Mouse (Mus musculus): ENCODE data around the gene Rassf7. TPM values are rescaled to one million over a fixed set of nuclear protein-coding genes. Genes with fewer than 3 reads are reported as not detected.
A peak's percentile ranks its signal among the peaks of the same experiment; 100 is the strongest.

Rassf7 gene
- polyA plus RNA-seq, 1 experiment from 2014 or later = 63.7 TPM

DNA sequence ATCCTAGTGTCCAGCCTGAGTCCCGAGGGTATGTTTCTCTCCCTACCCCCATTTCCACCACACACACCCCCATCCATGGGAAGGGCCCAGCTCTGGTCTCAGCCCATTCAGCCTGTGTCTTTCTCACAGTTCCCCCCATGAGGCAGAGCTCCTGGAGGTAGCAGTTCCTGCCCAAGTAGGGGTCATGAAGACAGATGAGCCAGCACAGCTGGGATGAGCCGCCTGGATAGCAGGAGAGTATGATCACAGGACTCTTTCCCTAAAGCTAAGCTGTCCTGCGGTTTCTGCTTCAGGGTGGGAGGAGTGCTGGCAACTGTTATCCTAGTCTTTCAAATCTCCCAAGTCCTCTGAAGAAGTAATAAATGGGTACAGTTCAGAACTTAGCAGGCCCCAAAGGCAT, 2.5 kb downstream of the Rassf7 start:
- peak overlapping the region; percentile 71 for H3K4me3 ChIP-seq (replicated peaks)
- peak overlapping the region; percentile 92 for H3K4me2 ChIP-seq (replicated peaks)
- ATAC-seq = no peak
- peak overlapping the region; percentile 27; the same call in 1 of the 2 replicates for H3K27ac ChIP-seq
- no peaks in the 10 kb centered on the region for H3K9me3 ChIP-seq
- H3K4me1 ChIP-seq (replicated peaks) = peaks cover 69% of the 10 kb centered on the region
- H3K27me3 ChIP-seq (replicated peaks) = no peaks in the 10 kb centered on the region
- 64% methylated on average over 3 of the region's 3 CpGs for WGBS
- H3K36me3 ChIP-seq = peaks cover 4% of the 10 kb centered on the region; the same call in 1 of the 2 replicates
- peak overlapping the region; percentile 34; the same call in 1 of the 2 replicates for H3K9ac ChIP-seq

DNA sequence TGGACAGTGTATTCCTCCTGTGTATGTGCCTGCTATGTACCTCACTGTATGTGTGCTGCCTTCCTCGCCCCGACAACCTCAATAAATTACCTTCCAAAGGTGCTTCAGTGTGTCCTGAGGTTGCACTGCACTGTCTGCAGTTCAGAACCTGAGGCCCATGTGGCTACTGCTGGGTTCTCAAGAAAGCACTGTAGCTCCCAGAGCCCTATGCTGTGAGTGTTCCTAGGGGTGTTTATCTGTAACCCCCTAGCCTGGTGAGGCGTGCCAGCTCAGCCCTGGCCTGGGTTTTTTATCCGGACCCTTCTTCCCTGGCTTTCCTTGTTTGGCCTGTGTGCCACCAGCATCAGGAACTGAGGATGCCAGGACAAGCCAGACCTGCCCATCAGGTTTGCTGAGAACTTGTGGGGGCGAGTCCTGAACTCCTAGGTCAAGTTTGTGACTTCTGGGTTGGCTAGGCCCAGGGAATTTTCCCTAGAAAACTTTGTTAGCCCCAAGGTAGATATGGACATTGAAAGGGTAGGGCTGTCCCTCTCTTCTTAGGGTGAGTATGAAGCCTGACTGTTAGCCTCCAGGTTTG, 3.0 kb downstream of the Rassf7 start:
- Histone ChIP-seq H3K36me3 (peaks cover 4% of the 10 kb centered on the region; the same call in 1 of the 2 replicates), H3K4me2 (replicated peaks) (peak overlapping the region; percentile 92), H3K9me3 (no peaks in the 10 kb centered on the region), H3K9ac (peak overlapping the region; percentile 26; the same call in 1 of the 2 replicates), H3K4me3 (replicated peaks) (peak overlapping the region; percentile 71), H3K27me3 (replicated peaks) (no peaks in the 10 kb centered on the region), H3K27ac (peak overlapping the region; percentile 27; the same call in 1 of the 2 replicates), H3K4me1 (replicated peaks) (peaks cover 66% of the 10 kb centered on the region)
- WGBS = 68% methylated on average over 5 of the region's 5 CpGs
- ATAC-seq = no peak

GRCm38 (mm10) chr7:141219558-141220099, 4.0 kb downstream of the Rassf7 start:
- H3K36me3 ChIP-seq = peaks cover 4% of the 10 kb centered on the region; the same call in 1 of the 2 replicates
- H3K27ac ChIP-seq = no peak overlapping the region
- H3K4me3 ChIP-seq (replicated peaks) = no peak overlapping the region
- peak overlapping the region; percentile 2; the same call in 1 of the 2 replicates for H3K9ac ChIP-seq
- no peaks in the 10 kb centered on the region for H3K27me3 ChIP-seq (replicated peaks)
- H3K4me2 ChIP-seq (replicated peaks) = peak overlapping the region; percentile 83
- ATAC-seq = no peak
- H3K9me3 ChIP-seq = no peaks in the 10 kb centered on the region
- H3K4me1 ChIP-seq (replicated peaks) = peaks cover 62% of the 10 kb centered on the region
- WGBS = 94% methylated on average over 1 of the region's 1 CpGs

DNA sequence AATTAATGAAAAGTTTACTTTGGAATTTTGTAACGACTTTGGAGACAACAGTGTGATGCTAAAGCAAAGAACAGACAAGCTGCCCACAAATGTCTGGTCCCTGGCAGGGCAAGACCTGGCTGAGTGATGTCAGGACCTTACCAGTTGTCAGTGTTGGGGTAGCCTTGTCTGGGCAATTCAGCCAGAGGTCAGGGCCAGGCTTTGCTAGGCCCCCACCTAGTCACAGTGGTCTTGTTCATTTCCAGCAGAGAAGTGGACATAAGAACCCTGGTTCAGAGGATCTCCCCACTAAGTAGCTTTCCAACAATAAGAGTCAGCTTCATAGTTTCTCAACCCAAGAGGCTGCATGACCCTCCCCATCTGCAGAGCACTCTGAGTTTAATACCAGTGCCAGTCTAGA, 4.7 kb downstream of the Rassf7 start:
- H3K36me3 ChIP-seq = peaks cover 4% of the 10 kb centered on the region; the same call in 1 of the 2 replicates
- no peaks in the 10 kb centered on the region for H3K27me3 ChIP-seq (replicated peaks)
- H3K4me3 ChIP-seq (replicated peaks) = peak overlapping the region; percentile 64
- peaks cover 58% of the 10 kb centered on the region for H3K4me1 ChIP-seq (replicated peaks)
- no peak for ATAC-seq
- peak overlapping the region; percentile 83 for H3K4me2 ChIP-seq (replicated peaks)
- peak overlapping the region; percentile 85; the same call in 1 of the 2 replicates for H3K9ac ChIP-seq
- H3K27ac ChIP-seq = peak overlapping the region; percentile 82; the same call in 1 of the 2 replicates
- H3K9me3 ChIP-seq = no peaks in the 10 kb centered on the region
- 70% methylated on average over 1 of the region's 1 CpGs for WGBS

GRCm38 (mm10) chr7:141221249-141222125, 5.8 kb downstream of the Rassf7 start:
- Histone ChIP-seq H3K9me3 (no peaks in the 10 kb centered on the region), H3K27ac (peak overlapping the region; percentile 91), H3K4me3 (replicated peaks) (peak overlapping the region; percentile 64), H3K4me1 (replicated peaks) (peaks cover 54% of the 10 kb centered on the region), H3K4me2 (replicated peaks) (peak overlapping the region; percentile 83), H3K36me3 (peaks cover 4% of the 10 kb centered on the region; the same call in 1 of the 2 replicates), H3K27me3 (replicated peaks) (no peaks in the 10 kb centered on the region), H3K9ac (peak overlapping the region; percentile 85)
- ATAC-seq = peak; percentile 97
- WGBS = 3% methylated on average over 44 of the region's 44 CpGs

DNA sequence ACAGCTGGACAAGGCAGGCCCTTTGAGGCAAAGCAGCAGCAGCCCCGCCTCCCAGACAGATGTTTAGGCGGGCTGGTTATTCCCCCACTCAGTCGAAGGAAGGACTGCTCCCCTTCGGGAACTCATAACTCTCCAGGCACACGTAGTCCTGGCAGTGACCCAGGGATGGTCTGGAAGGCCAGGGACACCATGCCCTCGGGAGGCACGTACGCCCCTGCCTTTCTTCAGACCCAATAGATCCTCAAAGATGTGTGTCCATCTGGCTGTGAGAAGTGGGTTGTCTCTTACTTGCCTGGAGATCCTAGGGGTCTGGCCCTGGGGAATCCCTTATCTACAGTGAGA, 6.4 kb downstream of the Rassf7 start:
- H3K4me2 ChIP-seq (replicated peaks) = peak overlapping the region; percentile 83
- no peak for ATAC-seq
- WGBS = 10% methylated on average over 8 of the region's 8 CpGs
- H3K4me1 ChIP-seq (replicated peaks) = peaks cover 49% of the 10 kb centered on the region
- no peaks in the 10 kb centered on the region for H3K27me3 ChIP-seq (replicated peaks)
- H3K27ac ChIP-seq = peak overlapping the region; percentile 91
- peak overlapping the region; percentile 17 for H3K9ac ChIP-seq
- peaks cover 4% of the 10 kb centered on the region; the same call in 1 of the 2 replicates for H3K36me3 ChIP-seq
- no peaks in the 10 kb centered on the region for H3K9me3 ChIP-seq
- H3K4me3 ChIP-seq (replicated peaks) = peak overlapping the region; percentile 64

GRCm38 (mm10) chr7:141222696-141223215, 7.1 kb downstream of the Rassf7 start:
- H3K27ac ChIP-seq = peak overlapping the region; percentile 91
- H3K9ac ChIP-seq = 0 out of 2 replicates have a peak overlapping the region, but pooled peaks have one; percentile 17
- no peaks in the 10 kb centered on the region for H3K9me3 ChIP-seq
- no peak overlapping the region for H3K4me3 ChIP-seq (replicated peaks)
- H3K36me3 ChIP-seq = peaks cover 4% of the 10 kb centered on the region; the same call in 1 of the 2 replicates
- peaks cover 42% of the 10 kb centered on the region for H3K4me1 ChIP-seq (replicated peaks)
- ATAC-seq = no peak
- no peaks in the 10 kb centered on the region for H3K27me3 ChIP-seq (replicated peaks)
- peak overlapping the region; percentile 83 for H3K4me2 ChIP-seq (replicated peaks)
- 81% methylated on average over 4 of the region's 4 CpGs for WGBS

- no peak overlapping the region for H3K4me3 ChIP-seq (replicated peaks)
- 88% methylated on average over 6 of the region's 6 CpGs for WGBS
- H3K27ac ChIP-seq = no peak overlapping the region
- ATAC-seq = no peak
- H3K4me1 ChIP-seq (replicated peaks) = peaks cover 26% of the 10 kb centered on the region
- peaks cover under 1% of the 10 kb centered on the region; the same call in 1 of the 2 replicates for H3K36me3 ChIP-seq
- H3K9ac ChIP-seq = no peak overlapping the region
- H3K27me3 ChIP-seq (replicated peaks) = no peaks in the 10 kb centered on the region
- no peak overlapping the region for H3K4me2 ChIP-seq (replicated peaks)
- no peaks in the 10 kb centered on the region for H3K9me3 ChIP-seq
Measured at GRCm38 (mm10) chr7:141226535-141226934, 10.9 kb downstream of the Rassf7 start.

DNA sequence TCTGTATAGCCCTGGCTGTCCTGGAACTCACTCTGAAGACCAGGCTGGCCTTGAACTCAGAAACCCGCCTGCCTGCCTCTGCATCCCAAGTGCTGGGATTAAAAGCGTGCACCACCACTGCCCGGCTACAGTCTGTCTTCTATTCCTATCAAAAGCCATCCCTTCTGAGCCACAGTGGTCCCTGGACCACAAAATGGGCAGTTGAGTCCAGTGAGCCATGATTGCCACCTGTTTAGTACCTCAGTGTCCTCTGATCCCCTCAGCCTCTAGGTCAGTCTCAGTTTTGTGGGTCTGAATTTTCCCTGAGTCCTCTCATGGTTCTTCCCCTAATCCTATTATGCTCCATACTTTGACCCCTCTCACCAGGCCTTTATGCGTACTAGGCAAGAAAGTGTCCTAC, 12.1 kb downstream of the Rassf7 start:
- Histone ChIP-seq H3K27me3 (replicated peaks) (no peaks in the 10 kb centered on the region), H3K36me3 (peaks cover 13% of the 10 kb centered on the region), H3K9ac (0 out of 2 replicates have a peak overlapping the region, but pooled peaks have one; percentile 80), H3K4me1 (replicated peaks) (peaks cover 17% of the 10 kb centered on the region), H3K4me3 (replicated peaks) (peak overlapping the region; percentile 93; the same call in 1 of the 2 replicates), H3K9me3 (no peaks in the 10 kb centered on the region), H3K4me2 (replicated peaks) (no peak overlapping the region), H3K27ac (0 out of 2 replicates have a peak overlapping the region, but pooled peaks have one; percentile 93)
- 0 out of 2 replicates have a peak, but pooled peaks have one; percentile 10 for ATAC-seq
- 74% methylated on average over 4 of the region's 4 CpGs for WGBS

GRCm38 (mm10) chr7:141228279-141229067, 12.8 kb downstream of the Rassf7 start, which contains the start of gene Phrf1:
Gene Phrf1 (plus strand): TSS chr7:141228784.
- peaks cover 13% of the 10 kb centered on the region for H3K4me1 ChIP-seq (replicated peaks)
- H3K36me3 ChIP-seq = peaks cover 14% of the 10 kb centered on the region
- H3K9ac ChIP-seq = peak within 1 kb of the TSS; percentile 80
- H3K4me3 ChIP-seq (replicated peaks) = peak within 1 kb of the TSS; percentile 93
- WGBS = under 1% methylated on average over 76 of the region's 76 CpGs
- H3K4me2 ChIP-seq (replicated peaks) = peak within 1 kb of the TSS; percentile 71
- peak; percentile 96 for ATAC-seq
- no peaks in the 10 kb centered on the region for H3K9me3 ChIP-seq
- H3K27ac ChIP-seq = peak within 1 kb of the TSS; percentile 93
- no peaks in the 10 kb centered on the region for H3K27me3 ChIP-seq (replicated peaks)

GRCm38 (mm10) chr7:141229702-141230101, 14.0 kb downstream of the Rassf7 start:
- H3K27me3 ChIP-seq (replicated peaks) = no peaks in the 10 kb centered on the region
- H3K4me3 ChIP-seq (replicated peaks) = peak overlapping the region; percentile 93
- H3K27ac ChIP-seq = no peak overlapping the region
- H3K9ac ChIP-seq = peak overlapping the region; percentile 80
- no peak for ATAC-seq
- peaks cover 22% of the 10 kb centered on the region for H3K36me3 ChIP-seq
- H3K4me1 ChIP-seq (replicated peaks) = peaks cover 13% of the 10 kb centered on the region
- WGBS = 44% methylated on average over 6 of the region's 6 CpGs
- H3K4me2 ChIP-seq (replicated peaks) = peak overlapping the region; percentile 71
- no peaks in the 10 kb centered on the region for H3K9me3 ChIP-seq
